Mouse (Mus musculus): ENCODE data around the gene Ppp1r36. TPM values are rescaled to one million over a fixed set of nuclear protein-coding genes. Genes with fewer than 3 reads are reported as not detected.

Gene Ppp1r36
- total RNA-seq, 1 experiment from 2014 or later = not detected

GRCm38 (mm10) chr12:76479836-76480495, 62.6 kb downstream of the Ppp1r36 start:
- no peak for ATAC-seq (ENCODE audit: extremely low read depth, insufficient number of reproducible peaks, low FRiP score, poor library complexity, severe bottlenecking)

- ATAC-seq (ENCODE audit: extremely low read depth, insufficient number of reproducible peaks, low FRiP score, poor library complexity, severe bottlenecking) = no peak
These were observed 65.1 kb downstream of the Ppp1r36 start for GRCm38 (mm10) chr12:76482446-76482845.

- ATAC-seq (ENCODE audit: extremely low read depth, insufficient number of reproducible peaks, low FRiP score, poor library complexity, severe bottlenecking) = no peak
These were observed 65.6 kb downstream of the Ppp1r36 start for GRCm38 (mm10) chr12:76482948-76483347.

GRCm38 (mm10) chr12:76484881-76485280, 67.5 kb downstream of the Ppp1r36 start:
- no peak for ATAC-seq (ENCODE audit: extremely low read depth, insufficient number of reproducible peaks, low FRiP score, poor library complexity, severe bottlenecking)

GRCm38 (mm10) chr12:76485381-76485780, 68.0 kb downstream of the Ppp1r36 start:
- no peak for ATAC-seq (ENCODE audit: extremely low read depth, insufficient number of reproducible peaks, low FRiP score, poor library complexity, severe bottlenecking)

- no peak for ATAC-seq (ENCODE audit: extremely low read depth, insufficient number of reproducible peaks, low FRiP score, poor library complexity, severe bottlenecking)
These were observed 69.6 kb downstream of the Ppp1r36 start for GRCm38 (mm10) chr12:76486943-76487342.

Other genes with a start within 250 kb of the Ppp1r36 start
- not detected in 2 replicates for gene Esr2, start 240.3 kb upstream of the Ppp1r36 start, total RNA-seq (2017)
- gene Tex21, start 170.8 kb upstream of the Ppp1r36 start, total RNA-seq (2017) = not detected in 2 replicates
- 18.7 and 20.3 TPM in 2 replicates for gene Mthfd1, start 162.2 kb upstream of the Ppp1r36 start, total RNA-seq (2017)
- gene Akap5, start 92.6 kb upstream of the Ppp1r36 start, total RNA-seq (2017) = 0.98 and 1.0 TPM in 2 replicates
- gene Zbtb25, start 47.9 kb upstream of the Ppp1r36 start, total RNA-seq (2017) = 10.1 and 13.8 TPM in 2 replicates
- gene Zbtb1, start 47.3 kb upstream of the Ppp1r36 start, total RNA-seq (2017) = 17.7 and 20.1 TPM in 2 replicates
- gene Hspa2, start 13.4 kb upstream of the Ppp1r36 start, total RNA-seq (2017) = 8.3 and 11.1 TPM in 2 replicates
- 47.4 and 51.1 TPM in 2 replicates for gene Plekhg3, start 113.4 kb downstream of the Ppp1r36 start, total RNA-seq (2017)

Measured in neutrophil, adult 5-6 weeks (primary cell).